Mouse (Mus musculus) heart, postnatal 0 days (tissue): ENCODE results near the gene Emc3. TPM values are rescaled to one million over a fixed set of nuclear protein-coding genes. Genes with fewer than 3 reads are reported as not detected.
A peak's percentile ranks its signal among the peaks of the same experiment; 100 is the strongest.

ENCODE experiments used
- ATAC-seq: fragments of 200-750 bp; cut with Nextera tagmentation; 2 replicates; pipeline ENCODE4 v1.8.0; 2017; ENCODE audit warnings: low read depth, moderate number of reproducible peaks, moderate library complexity; ENCODE audit not compliant: insufficient read depth
- DNase-seq: peaks from one replicate; pipeline ENCODE4 v3.0.0-alpha.2; 2016; ENCODE audit warnings: low spot score
- H3K27ac ChIP-seq: fragments of 300-500 bp; sonication (generic); 2 replicates; pipeline ENCODE4 v1.5.1; 2014; ENCODE audit warnings: low read depth, mild to moderate bottlenecking
- H3K27me3 ChIP-seq: fragments of 300-500 bp; sonication (generic); 2 replicates; pipeline ENCODE4 v1.6.1; 2014; ENCODE audit warnings: low read length, mixed read lengths; ENCODE audit not compliant: control insufficient read depth, insufficient read depth
- H3K36me3 ChIP-seq: fragments of 300-500 bp; sonication (generic); replicated peaks from 2 replicates; pipeline ENCODE4 v1.6.1; 2014; ENCODE audit warnings: low read length, mixed read lengths; ENCODE audit not compliant: control insufficient read depth, insufficient read depth
- H3K4me1 ChIP-seq: fragments of 300-500 bp; sonication (generic); 2 replicates; pipeline ENCODE4 v1.6.1; 2014; ENCODE audit warnings: antibody characterized with exemption; ENCODE audit not compliant: control insufficient read depth, insufficient read depth
- H3K4me2 ChIP-seq: fragments of 300-500 bp; sonication (generic); 2 replicates; pipeline ENCODE4 v1.6.1; 2014; ENCODE audit warnings: low read depth, mild to moderate bottlenecking, low read length, moderate library complexity
- H3K4me3 ChIP-seq: fragments of 300-500 bp; sonication (generic); 2 replicates; pipeline ENCODE4 v1.5.1; 2014; ENCODE audit warnings: low read depth, low read length
- H3K9ac ChIP-seq: fragments of 300-500 bp; sonication (generic); replicated peaks from 2 replicates; pipeline ENCODE4 v1.6.1; 2014; ENCODE audit warnings: low read depth, low read length, mixed read lengths
- H3K9me3 ChIP-seq: fragments of 300-500 bp; sonication (generic); replicated peaks from 2 replicates; pipeline ENCODE4 v1.6.1; 2016; ENCODE audit warnings: low read length; ENCODE audit not compliant: control insufficient read depth
- CTCF ChIP-seq: IDR thresholded peaks from 2 replicates; pipeline ENCODE4 v1.5.1; 2016; ENCODE audit warnings: antibody characterized with exemption, control low read depth, low read depth
- EP300 ChIP-seq: IDR thresholded peaks from 2 replicates; pipeline ENCODE4 v1.6.1; 2016; ENCODE audit warnings: antibody characterized with exemption, low read depth
- WGBS: fragments of 180-500 bp; shearing (Covaris S2); extraction: QIAGEN DNeasy Blood & Tissue Kit; methylation state at CpG from one replicate; pipeline ENCODE4 v1.1.7; 2014; 5-methylcytosine and 5-hydroxymethylcytosine counted together
- polyA plus RNA-seq: library from polyadenylated mRNA; unstranded; fragments of >200 nt; fragmentation: Nextera tagmentation; extraction: Ambion mirVana; gene quantifications from 2 replicates; pipeline ENCODE4 v1.2.1, GENCODE M21; 2015
- total RNA-seq: library from RNA; depleted of rRNA; stranded (reverse); fragments of >200 nt; gene quantifications from 2 replicates; pipeline ENCODE4 v1.2.3, GENCODE M21; 2014; ENCODE audit warnings: low replicate concordance

Emc3 gene
- total and polyA plus RNA-seq, 2 experiments from 2014 or later: 78.3 to 79.4 TPM

DNA sequence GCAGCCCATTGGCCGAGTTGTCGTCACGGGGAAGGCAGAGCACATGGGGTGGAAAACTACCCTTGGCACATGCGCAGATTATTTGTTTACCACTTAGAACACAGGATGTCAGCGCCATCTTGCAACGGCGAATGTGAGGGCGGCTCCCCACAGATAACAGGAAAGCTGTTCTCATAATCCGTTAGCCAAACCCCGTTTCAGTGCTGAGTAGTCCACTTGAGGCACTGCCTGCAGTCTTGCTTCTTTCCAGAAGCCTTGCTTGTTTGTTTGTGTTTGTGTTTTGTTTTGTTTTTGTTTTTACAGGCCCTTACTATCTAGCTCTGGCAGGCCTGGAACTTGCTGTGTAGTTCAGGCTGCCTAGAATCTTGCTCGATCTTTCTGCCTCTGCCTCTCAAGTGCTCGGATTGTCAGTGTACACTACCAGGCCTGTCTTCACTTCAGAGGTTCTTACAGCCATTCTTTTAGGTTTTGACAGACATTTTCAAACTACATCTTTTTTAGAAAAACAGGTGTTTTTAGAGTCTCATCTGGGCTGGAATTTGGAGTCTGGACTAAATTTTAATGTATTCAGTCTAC lies 12.5 kb upstream of the Emc3 start:
- no peak overlapping the region for H3K4me2 ChIP-seq
- ATAC-seq (no peak), DNase-seq (no peak)
- WGBS: 87% methylated on average over 8 of the region's 12 CpGs
- no peaks in the 10 kb centered on the region for H3K4me1 ChIP-seq
- H3K27ac ChIP-seq: no peak overlapping the region
- H3K9me3 ChIP-seq: no peaks in the 10 kb centered on the region
- TF ChIP-seq EP300 (no peak), CTCF (no peak)
- 0 out of 2 replicates have a peak, but pooled peaks cover under 1% of the 10 kb centered on the region for H3K36me3 ChIP-seq
- H3K4me3 ChIP-seq: no peak overlapping the region
- H3K27me3 ChIP-seq: no peaks in the 10 kb centered on the region
- no peak overlapping the region for H3K9ac ChIP-seq

DNA sequence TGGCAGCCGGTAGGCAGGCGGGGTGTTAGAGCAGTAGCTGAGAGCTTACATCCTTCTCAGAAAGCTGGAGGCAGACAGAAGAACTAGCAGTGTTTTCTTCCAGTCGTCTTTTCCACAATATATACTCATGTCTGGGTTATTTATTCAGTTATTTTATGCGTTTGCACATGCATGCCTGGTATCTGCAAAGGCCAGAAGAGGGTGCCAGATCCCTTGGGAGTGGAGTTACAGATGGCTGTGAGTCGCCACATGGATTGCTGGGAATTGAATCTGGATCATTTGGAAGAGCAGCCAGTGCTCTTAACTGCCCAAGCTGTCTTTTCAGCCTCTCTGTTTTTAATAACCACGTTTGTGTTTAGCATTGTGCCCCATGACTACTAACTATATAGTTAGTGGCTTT lies 10.2 kb upstream of the Emc3 start:
- Histone ChIP-seq H3K9me3 (no peaks in the 10 kb centered on the region), H3K4me1 (no peaks in the 10 kb centered on the region), H3K27me3 (no peaks in the 10 kb centered on the region), H3K27ac (no peak overlapping the region), H3K36me3 (peaks cover 11% of the 10 kb centered on the region), H3K4me2 (no peak overlapping the region), H3K9ac (no peak overlapping the region), H3K4me3 (no peak overlapping the region)
- ATAC-seq (no peak), DNase-seq (no peak)
- 86% methylated on average over 6 of the region's 6 CpGs for WGBS
- TF ChIP-seq CTCF: 0 out of 2 replicates have a peak, but pooled peaks have one; percentile 2
- TF ChIP-seq EP300: no peak

DNA sequence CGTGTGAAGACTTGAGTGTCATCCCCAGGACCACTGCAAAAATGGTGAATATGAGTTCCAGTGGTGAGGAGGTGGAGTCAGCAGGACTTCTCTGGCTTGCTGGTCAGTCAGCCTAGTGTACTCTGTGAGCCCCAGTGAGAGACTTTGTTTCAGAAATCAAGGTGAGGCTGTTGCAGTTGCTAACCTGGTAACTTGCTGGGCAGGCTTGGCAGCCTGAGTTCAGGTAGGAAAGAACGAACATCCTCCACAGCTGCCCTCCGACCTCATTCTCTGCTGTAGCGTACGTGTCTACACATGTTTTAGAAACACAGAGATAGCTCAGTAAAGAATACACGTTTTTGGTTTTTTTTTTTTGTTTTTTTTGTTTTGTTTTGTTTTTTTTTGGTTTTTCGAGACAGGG lies 3.4 kb upstream of the Emc3 start:
- Histone ChIP-seq H3K4me3 (no peak overlapping the region), H3K4me2 (no peak overlapping the region), H3K36me3 (peaks cover 24% of the 10 kb centered on the region), H3K4me1 (peaks cover 15% of the 10 kb centered on the region), H3K27me3 (no peaks in the 10 kb centered on the region), H3K27ac (no peak overlapping the region), H3K9ac (no peak overlapping the region), H3K9me3 (no peaks in the 10 kb centered on the region)
- DNase-seq: no peak
- ATAC-seq: no peak
- TF ChIP-seq EP300: no peak
- TF ChIP-seq CTCF: no peak
- WGBS: 77% methylated on average over 7 of the region's 7 CpGs

DNA sequence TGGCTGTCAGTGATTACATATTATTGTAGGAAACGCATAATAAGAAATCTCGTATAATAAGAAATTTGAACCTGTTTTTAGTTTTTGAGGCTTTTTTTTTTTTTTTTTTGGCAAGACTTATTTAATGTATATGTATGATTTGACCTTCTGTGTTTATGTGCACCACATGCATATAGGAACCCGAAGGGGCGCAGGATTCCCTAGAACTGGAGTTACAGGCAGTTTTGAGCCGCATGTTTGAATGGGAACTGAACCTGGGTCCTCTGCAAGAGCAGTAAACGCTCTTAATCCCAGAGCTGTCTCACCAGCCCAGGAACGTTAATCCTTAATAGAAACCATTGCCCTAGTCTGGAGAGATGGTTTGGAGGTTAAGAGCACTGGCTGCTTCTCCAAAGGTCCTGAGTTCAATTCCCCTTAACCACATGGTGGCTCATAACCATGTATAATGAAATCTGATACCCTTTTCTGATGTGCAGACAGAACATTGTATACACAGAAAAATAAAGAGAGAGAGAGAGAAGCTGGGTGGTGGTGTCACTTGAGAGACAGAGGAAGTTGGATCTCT lies 470 bp upstream of the Emc3 start:
- ATAC-seq: no peak
- no peaks in the 10 kb centered on the region for H3K27me3 ChIP-seq
- peaks cover 16% of the 10 kb centered on the region for H3K36me3 ChIP-seq
- 12% methylated on average over 7 of the region's 7 CpGs for WGBS
- H3K4me3 ChIP-seq: peak overlapping the region; percentile 93
- H3K4me1 ChIP-seq: peaks cover 15% of the 10 kb centered on the region
- no peak for DNase-seq
- peak overlapping the region; percentile 85 for H3K9ac ChIP-seq
- H3K4me2 ChIP-seq: peak overlapping the region; percentile 73
- TF ChIP-seq CTCF (no peak), EP300 (no peak)
- no peaks in the 10 kb centered on the region for H3K9me3 ChIP-seq
- 0 out of 2 replicates have a peak overlapping the region, but pooled peaks have one; percentile 84 for H3K27ac ChIP-seq

DNA sequence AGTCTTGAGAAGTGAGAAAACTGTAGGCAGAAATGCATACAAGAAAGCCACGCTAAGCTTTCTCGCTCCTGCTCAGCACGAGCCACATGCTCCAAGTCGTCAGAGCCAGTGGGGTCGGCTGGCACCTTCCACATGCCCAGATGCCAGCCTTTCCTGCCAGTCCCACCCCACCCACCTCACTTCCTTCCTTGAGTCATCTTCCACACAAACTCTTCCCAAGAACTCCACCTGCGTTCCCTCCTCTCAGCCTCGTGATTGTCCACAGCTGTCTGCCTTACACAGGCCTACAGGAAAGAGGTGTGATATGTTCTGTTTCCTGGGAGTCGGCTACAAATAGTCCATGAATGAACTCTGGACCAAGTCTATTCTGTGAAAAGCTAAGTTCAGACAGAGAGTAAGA lies 8.0 kb downstream of the Emc3 start:
- TF ChIP-seq EP300 (no peak), CTCF (no peak)
- H3K4me1 ChIP-seq: no peaks in the 10 kb centered on the region
- WGBS: 74% methylated on average over 8 of the region's 8 CpGs
- peaks cover 60% of the 10 kb centered on the region for H3K36me3 ChIP-seq
- no peak overlapping the region for H3K4me3 ChIP-seq
- H3K4me2 ChIP-seq: no peak overlapping the region
- H3K9me3 ChIP-seq: no peaks in the 10 kb centered on the region
- no peak overlapping the region for H3K27ac ChIP-seq
- ATAC-seq (no peak), DNase-seq (no peak)
- no peaks in the 10 kb centered on the region for H3K27me3 ChIP-seq
- no peak overlapping the region for H3K9ac ChIP-seq

DNA sequence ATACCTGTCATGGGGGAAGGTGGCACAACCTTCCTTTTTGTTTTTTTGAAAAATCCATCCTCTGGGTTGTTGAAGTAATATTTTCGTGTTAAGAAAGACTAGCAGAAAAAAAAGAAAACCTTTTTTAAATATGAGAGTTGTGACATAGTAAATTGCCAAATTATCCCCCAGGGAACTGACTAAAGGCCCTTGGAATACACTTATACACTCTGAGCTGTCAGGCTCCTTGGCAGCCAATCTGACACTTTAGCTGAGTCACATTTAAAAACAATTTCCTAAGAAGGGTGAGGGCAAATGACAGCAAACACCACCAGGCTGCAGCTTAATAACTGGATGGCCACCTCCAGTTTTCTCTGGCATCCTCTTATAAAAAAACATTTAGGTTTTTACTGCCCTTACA lies 9.1 kb downstream of the Emc3 start:
- peaks cover 71% of the 10 kb centered on the region for H3K36me3 ChIP-seq
- WGBS: 79% methylated on average over 1 of the region's 1 CpGs
- no peak for ATAC-seq

More for the DNA sequence above, 9.1 kb downstream of the Emc3 start:
- no peak overlapping the region for H3K4me3 ChIP-seq
- no peaks in the 10 kb centered on the region for H3K27me3 ChIP-seq
- no peak overlapping the region for H3K9ac ChIP-seq
- no peak for DNase-seq
- no peaks in the 10 kb centered on the region for H3K9me3 ChIP-seq
- no peak overlapping the region for H3K27ac ChIP-seq
- no peak for TF ChIP-seq CTCF
- TF ChIP-seq EP300: no peak
- H3K4me2 ChIP-seq: no peak overlapping the region
- no peaks in the 10 kb centered on the region for H3K4me1 ChIP-seq
